Comparison of ENCODE assay signal across 21 mouse cellular contexts in genomic region chr11:55373373-55373772, GRCm38 (mm10). TPM values are rescaled to one million over a fixed set of nuclear protein-coding genes. Genes with fewer than 3 reads are reported as not detected.
"Had no signal": no experiment of that assay in that cellular context is flagged by ENCODE, and none has a peak within 500 bp of the region (broad histone marks: within the 10 kb centered on the region; RNA-seq: fewer than 3 reads in every experiment).

No protein-coding gene starts in this region.

- H3K4me3 ChIP-seq: liver, embryonic 15.5 days; lung, embryonic 15.5 days; megakaryocyte, embryonic 14.5 days; midbrain, embryonic 13.5 days; midbrain, embryonic 15.5 days; neural tube, embryonic 12.5 days had no signal

- H3K9ac ChIP-seq: liver, embryonic 15.5 days; liver, postnatal 0 days; lung, embryonic 15.5 days; midbrain, embryonic 13.5 days; midbrain, embryonic 15.5 days; neural tube, embryonic 12.5 days had no signal

- ATAC-seq: liver, postnatal 0 days; lung, postnatal 0 days; midbrain, embryonic 13.5 days; midbrain, embryonic 15.5 days had no signal

- H3K4me1 ChIP-seq: liver, embryonic 15.5 days; megakaryocyte, embryonic 14.5 days; midbrain, embryonic 13.5 days; midbrain, embryonic 15.5 days; neural tube, embryonic 12.5 days had no signal

- DNase-seq: lung, adult 2 months; lung, postnatal 14 days; lung, postnatal 36 days; right cerebral cortex, postnatal 25 days; right cerebral cortex, postnatal 4 days; spleen, adult 18-20 months; thymus, adult 18-20 months had no signal

- H3K9me3 ChIP-seq: liver, embryonic 15.5 days; lung, embryonic 15.5 days; megakaryocyte, embryonic 14.5 days; midbrain, embryonic 13.5 days; midbrain, embryonic 15.5 days; neural tube, embryonic 12.5 days had no signal

- H3K27me3 ChIP-seq: liver, embryonic 15.5 days; lung, embryonic 15.5 days; midbrain, embryonic 13.5 days; midbrain, embryonic 15.5 days; neural tube, embryonic 12.5 days had no signal

- H3K36me3 ChIP-seq: liver, embryonic 15.5 days; lung, embryonic 15.5 days; midbrain, embryonic 13.5 days; midbrain, embryonic 15.5 days; neural tube, embryonic 12.5 days had no signal

- H3K4me2 ChIP-seq: liver, embryonic 15.5 days; lung, embryonic 15.5 days; midbrain, embryonic 13.5 days; midbrain, embryonic 15.5 days; neural tube, embryonic 12.5 days had no signal

- H3K27ac ChIP-seq: liver, embryonic 15.5 days; lung, embryonic 15.5 days; macrophage; midbrain, embryonic 13.5 days; midbrain, embryonic 15.5 days; neural tube, embryonic 12.5 days had no signal

RNA-seq across cellular contexts. Expression of gene Fat2, which starts 37.0 kb away (rescaled TPM):
- total RNA-seq: megakaryocyte progenitor cell, adult 5-6 weeks; monocyte, adult 5-6 weeks; neutrophil, adult 5-6 weeks had no signal
- polyA plus RNA-seq: liver, embryonic 15.5 days; liver, postnatal 0 days; macrophage; neural tube, embryonic 14.5 days; small intestine, adult 2 months had no signal

RNA-seq across cellular contexts. Expression of gene Sparc, which starts 49.6 kb away (rescaled TPM):
- total RNA-seq: megakaryocyte progenitor cell, adult 5-6 weeks; monocyte, adult 5-6 weeks had no signal
